Mouse (Mus musculus) midbrain, embryonic 15.5 days (tissue): ENCODE measurements around the gene Prpf38a. TPM values are rescaled to one million over a fixed set of nuclear protein-coding genes. Genes with fewer than 3 reads are reported as not detected.

Source experiments
- ATAC-seq: fragments of 200-750 bp; cut with Nextera tagmentation; replicated peaks from 2 replicates; pipeline ENCODE4 v1.8.0; 2017; ENCODE audit warnings: moderate TSS enrichment
- H3K27ac ChIP-seq: fragments of 300-500 bp; sonication (generic); 2 replicates; pipeline ENCODE4 v1.5.1; 2015; ENCODE audit warnings: mild to moderate bottlenecking, inconsistent platforms
- H3K27me3 ChIP-seq: fragments of 300-500 bp; sonication (generic); replicated peaks from 2 replicates; pipeline ENCODE4 v1.6.1; 2015; ENCODE audit warnings: inconsistent platforms
- H3K36me3 ChIP-seq: fragments of 300-500 bp; sonication (generic); replicated peaks from 2 replicates; pipeline ENCODE4 v1.6.1; 2015; ENCODE audit warnings: inconsistent platforms
- H3K4me1 ChIP-seq: fragments of 300-500 bp; sonication (generic); 2 replicates; pipeline ENCODE4 v1.6.1; 2015; ENCODE audit warnings: inconsistent platforms
- H3K4me2 ChIP-seq: fragments of 300-500 bp; sonication (generic); 2 replicates; pipeline ENCODE4 v1.6.1; 2015; ENCODE audit warnings: inconsistent platforms, mild to moderate bottlenecking, moderate library complexity
- H3K4me3 ChIP-seq: fragments of 300-500 bp; sonication (generic); 2 replicates; pipeline ENCODE4 v1.5.1; 2015; ENCODE audit warnings: mild to moderate bottlenecking, inconsistent platforms
- H3K9ac ChIP-seq: fragments of 300-500 bp; sonication (generic); 2 replicates; pipeline ENCODE4 v1.6.1; 2015; ENCODE audit warnings: mild to moderate bottlenecking, inconsistent platforms
- H3K9me3 ChIP-seq: fragments of 300-500 bp; sonication (generic); 2 replicates; pipeline ENCODE4 v1.6.1; 2016; ENCODE audit warnings: inconsistent platforms
- WGBS: fragments of 180-500 bp; shearing (Covaris S2); methylation state at CpG from one replicate; pipeline ENCODE4 v1.1.7; 2015; ENCODE audit warnings: mixed read lengths; 5-methylcytosine and 5-hydroxymethylcytosine counted together
- polyA plus RNA-seq: library from polyadenylated mRNA; unstranded; fragments of >200 nt; fragmentation: Nextera tagmentation; extraction: Ambion mirVana; gene quantifications from 2 replicates; pipeline ENCODE4 v1.2.1, GENCODE M21; 2015

The Prpf38a gene
- polyA plus RNA-seq, result 77.2 and 78.1 TPM in 2 replicates

GRCm38 (mm10) chr4:108578840-108579742 lies at the start of gene Prpf38a, which contains the start of gene Orc1:
Prpf38a (minus strand) TSS chr4:108579336.
Orc1 (plus strand) TSS chr4:108579423.
- H3K9ac ChIP-seq, result peak within 1 kb of the TSS; percentile 78
- H3K4me2 ChIP-seq, result peak within 1 kb of the TSS; percentile 99
- peak; percentile 99 for ATAC-seq
- H3K4me3 ChIP-seq, result peak within 1 kb of the TSS; percentile 84
- peaks cover 10% of the 10 kb centered on the region; the same call in 1 of the 2 replicates for H3K36me3 ChIP-seq
- H3K4me1 ChIP-seq, result peaks cover 23% of the 10 kb centered on the region
- WGBS, result under 1% methylated on average over 64 of the region's 64 CpGs
- H3K9me3 ChIP-seq, result no peaks in the 10 kb centered on the region
- H3K27me3 ChIP-seq, result no peaks in the 10 kb centered on the region
- peak within 1 kb of the TSS; percentile 82 for H3K27ac ChIP-seq

- no peak overlapping the region for H3K4me2 ChIP-seq
- peaks cover 57% of the 10 kb centered on the region for H3K36me3 ChIP-seq
- H3K27ac ChIP-seq, result no peak overlapping the region
- 87% methylated on average over 5 of the region's 5 CpGs for WGBS
- no peaks in the 10 kb centered on the region for H3K27me3 ChIP-seq
- H3K4me1 ChIP-seq, result no peaks in the 10 kb centered on the region
- H3K9me3 ChIP-seq, result no peaks in the 10 kb centered on the region
- no peak overlapping the region for H3K4me3 ChIP-seq
- H3K9ac ChIP-seq, result no peak overlapping the region
- ATAC-seq, result no peak
These were observed 47.9 kb upstream of the Prpf38a start for GRCm38 (mm10) chr4:108627066-108627465.

- Histone ChIP-seq H3K4me3 (no peak overlapping the region), H3K4me1 (peaks cover 17% of the 10 kb centered on the region), H3K27me3 (no peaks in the 10 kb centered on the region), H3K27ac (no peak overlapping the region), H3K36me3 (peaks cover 10% of the 10 kb centered on the region), H3K9me3 (no peaks in the 10 kb centered on the region), H3K9ac (no peak overlapping the region), H3K4me2 (no peak overlapping the region)
- WGBS, result 97% methylated on average over 6 of the region's 6 CpGs
- no peak for ATAC-seq
These were observed 42.4 kb upstream of the Prpf38a start for GRCm38 (mm10) chr4:108621504-108621903.

- H3K4me3 ChIP-seq, result peak overlapping the region; percentile 89
- ATAC-seq, result peak; percentile 3; the same call in 1 of the 2 replicates
- 14% methylated on average over 8 of the region's 8 CpGs for WGBS
- peak overlapping the region; percentile 99 for H3K9ac ChIP-seq
- H3K27ac ChIP-seq, result peak overlapping the region; percentile 94
- H3K36me3 ChIP-seq, result peaks cover 9% of the 10 kb centered on the region
- peak overlapping the region; percentile 84 for H3K4me2 ChIP-seq
- no peaks in the 10 kb centered on the region for H3K27me3 ChIP-seq
- no peaks in the 10 kb centered on the region for H3K9me3 ChIP-seq
- H3K4me1 ChIP-seq, result peaks cover 17% of the 10 kb centered on the region
These were observed 41.4 kb upstream of the Prpf38a start for GRCm38 (mm10) chr4:108620536-108620935.

DNA sequence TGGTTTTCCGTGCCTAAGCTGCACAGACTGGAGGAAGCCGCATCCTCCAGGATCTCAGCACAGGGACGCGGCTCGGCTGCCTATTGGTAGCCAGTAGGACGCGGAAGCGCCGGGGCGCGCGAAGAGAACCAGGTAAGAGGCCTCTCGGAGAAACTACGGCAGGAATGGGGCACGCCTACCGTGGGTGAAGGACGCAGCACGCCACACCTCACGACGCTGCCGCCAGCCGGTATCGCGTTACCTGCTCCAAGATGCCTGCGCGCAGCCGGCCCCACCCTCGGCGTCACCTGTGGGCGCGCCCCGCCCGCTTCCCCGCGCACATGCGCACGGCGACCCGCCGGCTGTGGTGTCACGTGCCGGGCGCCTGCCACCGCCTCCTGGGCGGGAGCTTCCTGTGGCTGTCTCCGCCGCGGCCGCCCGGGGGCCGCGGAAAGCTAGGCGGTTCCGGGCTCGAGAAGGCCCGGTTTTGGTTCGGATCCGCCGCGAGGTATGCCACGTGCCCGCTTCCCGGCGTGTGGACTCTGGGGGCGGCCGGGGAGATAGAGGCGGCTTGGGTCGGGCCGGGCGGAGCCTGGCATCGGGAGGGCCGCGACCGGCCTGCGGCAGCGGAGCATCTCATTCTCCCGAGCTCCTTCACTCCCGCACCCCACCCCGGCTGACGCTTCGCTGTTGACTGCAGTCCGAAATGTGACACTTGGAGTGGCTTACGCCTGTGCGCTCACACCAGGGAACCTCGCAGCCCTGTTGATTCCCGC lies 40.6 kb upstream of the Prpf38a start, which contains the start of gene Cc2d1b:
Gene Cc2d1b (plus strand): TSS at position 354 of the 755 bp plus-strand sequence.
- ATAC-seq, result peak; percentile 93
- Histone ChIP-seq H3K4me1 (peaks cover 17% of the 10 kb centered on the region), H3K27me3 (no peaks in the 10 kb centered on the region), H3K9ac (peak within 1 kb of the TSS; percentile 99), H3K4me3 (peak within 1 kb of the TSS; percentile 89), H3K4me2 (peak within 1 kb of the TSS; percentile 84), H3K36me3 (peaks cover 2% of the 10 kb centered on the region), H3K9me3 (no peaks in the 10 kb centered on the region), H3K27ac (peak within 1 kb of the TSS; percentile 94)
- WGBS, result under 1% methylated on average over 86 of the region's 86 CpGs

- H3K4me3 ChIP-seq, result peak overlapping the region; percentile 89
- H3K4me1 ChIP-seq, result peaks cover 17% of the 10 kb centered on the region
- H3K27me3 ChIP-seq, result no peaks in the 10 kb centered on the region
- ATAC-seq, result peak; percentile 77
- H3K27ac ChIP-seq, result peak overlapping the region; percentile 94
- peak overlapping the region; percentile 84 for H3K4me2 ChIP-seq
- under 1% methylated on average over 10 of the region's 10 CpGs for WGBS
- no peaks in the 10 kb centered on the region for H3K36me3 ChIP-seq
- H3K9me3 ChIP-seq, result no peaks in the 10 kb centered on the region
- peak overlapping the region; percentile 99 for H3K9ac ChIP-seq
These were observed 40.0 kb upstream of the Prpf38a start for GRCm38 (mm10) chr4:108619165-108619564.

GRCm38 (mm10) chr4:108618586-108618985 lies 39.5 kb upstream of the Prpf38a start:
- H3K9ac ChIP-seq, result peak overlapping the region; percentile 99
- peaks cover 17% of the 10 kb centered on the region for H3K4me1 ChIP-seq
- H3K9me3 ChIP-seq, result no peaks in the 10 kb centered on the region
- H3K36me3 ChIP-seq, result no peaks in the 10 kb centered on the region
- no peak for ATAC-seq
- peak overlapping the region; percentile 89 for H3K4me3 ChIP-seq
- H3K27ac ChIP-seq, result peak overlapping the region; percentile 94; the same call in 1 of the 2 replicates
- H3K27me3 ChIP-seq, result no peaks in the 10 kb centered on the region
- 76% methylated on average over 4 of the region's 4 CpGs for WGBS
- peak overlapping the region; percentile 84 for H3K4me2 ChIP-seq

DNA sequence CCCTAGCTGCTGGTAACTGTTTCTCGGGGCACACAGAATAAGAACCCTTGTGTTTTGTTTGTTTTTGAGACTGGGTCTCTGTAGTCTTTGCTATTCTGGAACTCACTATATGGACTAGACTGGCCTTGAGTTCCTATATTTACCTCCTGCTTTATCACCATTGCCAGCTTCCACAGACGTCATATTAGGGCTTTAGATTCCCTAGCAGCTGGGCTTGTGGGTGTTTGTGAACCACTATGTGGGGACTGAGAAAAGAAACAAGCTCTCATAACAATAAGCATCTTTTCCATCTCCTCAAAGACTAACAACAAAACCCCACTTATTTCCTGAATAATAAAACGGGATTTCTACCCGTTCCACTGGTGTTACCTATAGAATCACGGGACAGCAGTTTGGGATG lies 31.8 kb upstream of the Prpf38a start:
- ATAC-seq, result no peak
- Histone ChIP-seq H3K9me3 (no peaks in the 10 kb centered on the region), H3K4me2 (no peak overlapping the region), H3K9ac (no peak overlapping the region), H3K4me3 (no peak overlapping the region), H3K36me3 (no peaks in the 10 kb centered on the region), H3K27me3 (no peaks in the 10 kb centered on the region), H3K27ac (no peak overlapping the region), H3K4me1 (no peaks in the 10 kb centered on the region)
- WGBS, result 87% methylated on average over 5 of the region's 5 CpGs

- no peak overlapping the region for H3K9ac ChIP-seq
- no peak for ATAC-seq
- no peak overlapping the region for H3K27ac ChIP-seq
- no peak overlapping the region for H3K4me3 ChIP-seq
- H3K36me3 ChIP-seq, result no peaks in the 10 kb centered on the region
- no peaks in the 10 kb centered on the region for H3K4me1 ChIP-seq
- no peak overlapping the region for H3K4me2 ChIP-seq
- H3K27me3 ChIP-seq, result no peaks in the 10 kb centered on the region
- no peaks in the 10 kb centered on the region for H3K9me3 ChIP-seq
- WGBS, result 90% methylated on average over 3 of the region's 3 CpGs
These were observed 29.5 kb upstream of the Prpf38a start for GRCm38 (mm10) chr4:108608651-108609050.

DNA sequence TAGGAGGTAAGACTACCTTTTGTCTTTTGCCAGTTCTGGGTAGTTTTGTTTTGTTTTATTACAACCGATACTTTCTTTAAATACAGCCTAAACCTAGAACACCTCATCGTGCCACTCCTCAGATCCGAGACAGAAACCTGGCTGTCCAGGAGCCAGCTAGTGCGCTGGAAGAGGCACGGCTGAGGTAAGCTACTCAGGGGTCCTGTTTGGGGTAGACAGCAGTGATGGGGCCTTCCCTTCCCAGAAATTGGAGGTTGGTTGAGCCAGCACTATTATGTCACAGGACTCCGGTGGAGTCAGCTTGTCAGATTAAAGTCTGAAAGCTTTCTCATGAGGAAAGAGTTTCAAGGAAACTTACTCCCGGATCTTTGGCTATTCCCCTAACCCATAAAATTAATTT lies 22.7 kb upstream of the Prpf38a start:
- Histone ChIP-seq H3K9ac (no peak overlapping the region), H3K9me3 (no peaks in the 10 kb centered on the region), H3K4me1 (no peaks in the 10 kb centered on the region), H3K36me3 (no peaks in the 10 kb centered on the region), H3K4me2 (no peak overlapping the region), H3K27ac (no peak overlapping the region), H3K4me3 (no peak overlapping the region), H3K27me3 (no peaks in the 10 kb centered on the region)
- WGBS, result 97% methylated on average over 7 of the region's 7 CpGs
- no peak for ATAC-seq

GRCm38 (mm10) chr4:108598306-108598705 lies 19.2 kb upstream of the Prpf38a start:
- Histone ChIP-seq H3K4me3 (no peak overlapping the region), H3K27me3 (no peaks in the 10 kb centered on the region), H3K4me1 (no peaks in the 10 kb centered on the region), H3K9ac (no peak overlapping the region), H3K9me3 (no peaks in the 10 kb centered on the region), H3K36me3 (no peaks in the 10 kb centered on the region), H3K4me2 (no peak overlapping the region), H3K27ac (no peak overlapping the region)
- 87% methylated on average over 4 of the region's 4 CpGs for whole genome bisulfite sequencing
- no peak for ATAC-seq

DNA sequence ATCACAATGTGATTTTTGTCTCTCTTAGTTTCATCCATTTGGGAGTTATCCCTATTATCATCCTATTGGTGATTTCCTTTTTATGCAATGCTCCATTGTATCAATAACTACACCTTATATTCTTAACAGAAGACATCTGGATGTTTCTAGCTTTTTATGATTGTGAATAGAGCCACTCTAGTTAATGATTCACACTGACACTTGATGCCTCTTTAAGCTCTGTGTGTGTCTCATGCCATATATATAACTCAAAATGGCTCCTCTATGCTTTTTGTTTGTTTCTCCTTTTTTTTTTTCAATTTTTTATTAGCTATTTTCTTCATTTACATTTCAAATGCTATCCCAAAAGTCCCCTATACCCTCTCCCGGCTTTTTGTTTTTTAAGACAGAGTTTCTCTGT lies 16.6 kb upstream of the Prpf38a start:
- H3K27me3 ChIP-seq, result no peaks in the 10 kb centered on the region
- WGBS, result 90% methylated on average over 1 of the region's 1 CpGs
- no peaks in the 10 kb centered on the region for H3K4me1 ChIP-seq
- no peak for ATAC-seq
- H3K9me3 ChIP-seq, result no peaks in the 10 kb centered on the region
- no peak overlapping the region for H3K27ac ChIP-seq
- no peak overlapping the region for H3K4me2 ChIP-seq
- no peaks in the 10 kb centered on the region for H3K36me3 ChIP-seq
- no peak overlapping the region for H3K9ac ChIP-seq
- H3K4me3 ChIP-seq, result no peak overlapping the region
